Mouse (Mus musculus) right cerebral cortex, postnatal 36 days (tissue): ENCODE data around the gene Soga3.

ENCODE experiments used
- DNase-seq, 2 experiments: peaks; one replicate each; pipeline ENCODE4 v3.0.0; 2022; ENCODE audit warnings: low spot score in 2 of 2, mixed read lengths in 1 of 2

The Soga3 gene

GRCm38 (mm10) chr10:29206730-29207129 lies 63.1 kb downstream of the Soga3 start:
- no peak for DNase-seq

- no peak for DNase-seq
Measured at GRCm38 (mm10) chr10:29208735-29209134, 65.1 kb downstream of the Soga3 start.

- DNase-seq: peak in 1 of 2 experiments; percentile 56
Measured at GRCm38 (mm10) chr10:29211453-29211852, 67.8 kb downstream of the Soga3 start, which contains the start of gene 9330159F19Rik. 9330159F19Rik (plus strand) TSS chr10:29211606.

- peak in 1 of 2 experiments; percentile 62 for DNase-seq
Measured at GRCm38 (mm10) chr10:29213534-29214100, 70.0 kb downstream of the Soga3 start.

- DNase-seq: no peak
Measured at GRCm38 (mm10) chr10:29216957-29217356, 73.3 kb downstream of the Soga3 start.

GRCm38 (mm10) chr10:29217451-29217850 lies 73.8 kb downstream of the Soga3 start:
- DNase-seq: no peak

GRCm38 (mm10) chr10:29225329-29225728 lies 81.7 kb downstream of the Soga3 start:
- DNase-seq: no peak

GRCm38 (mm10) chr10:29231208-29231607 lies 87.6 kb downstream of the Soga3 start:
- no peak for DNase-seq
